In the genomic region with DNA sequence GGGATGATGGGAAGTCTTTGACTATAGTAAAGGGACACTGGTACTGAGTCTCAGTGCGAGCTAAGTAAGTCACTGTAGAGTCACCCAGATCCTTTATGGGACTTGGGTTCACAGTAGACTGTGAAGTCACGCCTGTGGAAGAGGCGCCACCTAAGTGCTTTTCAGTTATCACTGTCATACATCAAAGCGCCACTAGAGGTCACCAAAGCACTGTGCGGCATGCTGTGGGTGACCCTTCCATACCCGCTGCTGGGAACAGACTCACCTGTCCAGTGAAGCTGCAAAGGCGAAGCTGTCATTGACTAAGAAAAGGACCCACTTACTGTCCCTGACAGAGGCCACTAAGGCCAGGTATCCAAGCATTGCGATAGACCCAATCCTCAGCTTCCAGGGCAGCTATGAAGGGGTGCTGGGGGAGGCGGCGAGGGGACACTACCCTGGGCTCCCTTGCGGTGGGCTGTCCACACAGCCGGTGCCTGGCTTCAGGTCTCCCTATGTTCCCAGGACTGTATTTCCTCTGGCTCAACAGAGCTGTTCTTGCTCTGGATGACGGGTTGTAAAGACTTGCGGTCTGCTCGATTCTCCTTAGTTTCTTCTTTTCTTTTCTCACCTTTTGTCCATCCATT, we compare ENCODE assay signal across 8 mouse cellular contexts. TPM values are rescaled to one million over a fixed set of nuclear protein-coding genes. Genes with fewer than 3 reads are reported as not detected.
A peak's percentile ranks its signal among the peaks of the same experiment; 100 is the strongest.
DNase-seq lines count a peak whose midpoint lies in the region; ATAC-seq and TF ChIP-seq lines count a peak whose summit lies in the region.

No protein-coding gene starts in this region.

- no peaks in the 10 kb centered on the region for H3K4me1 ChIP-seq in limb, embryonic 11.5 days (ENCODE audit: control insufficient read depth, insufficient read depth, low read length)
- no peaks in the 10 kb centered on the region for H3K4me1 ChIP-seq in midbrain, postnatal 0 days (ENCODE audit: insufficient read depth, low read length)

- no peak for ATAC-seq in limb, embryonic 11.5 days (ENCODE audit: insufficient number of reproducible peaks, low FRiP score, low TSS enrichment, low read depth)
- ATAC-seq in midbrain, postnatal 0 days (ENCODE audit: low FRiP score): peak; percentile 44; the same call in 1 of the 2 replicates

- no peak overlapping the region for H3K9ac ChIP-seq in limb, embryonic 11.5 days (ENCODE audit: low read length)
- H3K9ac ChIP-seq in midbrain, postnatal 0 days (replicated peaks; ENCODE audit: low read length, poor library complexity, severe bottlenecking): no peak overlapping the region

- no peaks in the 10 kb centered on the region for H3K36me3 ChIP-seq in limb, embryonic 11.5 days (ENCODE audit: control insufficient read depth, insufficient read depth, low read length)
- H3K36me3 ChIP-seq in midbrain, postnatal 0 days (ENCODE audit: insufficient read depth, low read length): no peaks in the 10 kb centered on the region

- no peaks in the 10 kb centered on the region for H3K27me3 ChIP-seq in limb, embryonic 11.5 days (ENCODE audit: control insufficient read depth, insufficient read depth, low read length)
- H3K27me3 ChIP-seq in midbrain, postnatal 0 days (ENCODE audit: insufficient read depth, low read length): no peaks in the 10 kb centered on the region

- intact Hi-C loops in heart, postnatal 25 days (cut with DNase I): loop anchor here (1.0 to 10.0 kb wide), 4 partner anchors 331 to 715 kb away; no protein-coding TSS in a partner anchor

- H3K9me3 ChIP-seq in limb, embryonic 11.5 days (ENCODE audit: control insufficient read depth, low read length): no peaks in the 10 kb centered on the region
- H3K9me3 ChIP-seq in midbrain, postnatal 0 days (ENCODE audit: low read length): no peaks in the 10 kb centered on the region

- peak; percentile 48 to 87 for DNase-seq in heart, adult 18-20 months
- DNase-seq in heart, postnatal 25 days (ENCODE audit: low spot score): no peak
- DNase-seq in embryo, embryonic 10.5 days (ENCODE audit: low spot score): peak; percentile 89
- peak; percentile 52 to 59 for DNase-seq in gastrocnemius, postnatal 4 days (ENCODE audit: low spot score in 2 of 2)
- DNase-seq in kidney, adult 8-10 months: peak; percentile 36 to 76
- peak; percentile 89 for DNase-seq in limb, embryonic 11.5 days (ENCODE audit: low spot score)
- peak; percentile 85 for DNase-seq in midbrain, postnatal 0 days (ENCODE audit: low spot score)
- DNase-seq in spleen, postnatal 10 days (ENCODE audit: low spot score in 2 of 2): peak; percentile 66 to 76

- no peak overlapping the region for H3K4me3 ChIP-seq in limb, embryonic 11.5 days (ENCODE audit: low read depth, low read length)
- no peak overlapping the region for H3K4me3 ChIP-seq in midbrain, postnatal 0 days (ENCODE audit: low read depth, low read length)

- WGBS in limb, embryonic 11.5 days: 43% methylated on average over 15 of the region's 15 CpGs
- WGBS in midbrain, postnatal 0 days: 44% methylated on average over 15 of the region's 15 CpGs

- no peak overlapping the region for H3K4me2 ChIP-seq in limb, embryonic 11.5 days (ENCODE audit: low read depth, severe bottlenecking)
- no peak overlapping the region for H3K4me2 ChIP-seq in midbrain, postnatal 0 days (ENCODE audit: low read depth, low read length, poor library complexity, severe bottlenecking)

- peak; percentile 99 for TF ChIP-seq CTCF in midbrain, postnatal 0 days (IDR thresholded peaks at IDR 0.05)

- H3K27ac ChIP-seq in limb, embryonic 11.5 days (replicated peaks; ENCODE audit: low read depth, low read length): no peak overlapping the region
- H3K27ac ChIP-seq in midbrain, postnatal 0 days (ENCODE audit: low read depth, low read length): no peak overlapping the region

RNA-seq across cellular contexts. Expression of gene Tbc1d2, which starts 39.5 kb away (rescaled TPM):
- under 1 TPM; 0.72 to 0.74 TPM for total RNA-seq in heart, adult 18-20 months (2021)
- total RNA-seq in heart, postnatal 25 days (2021): 1 to 10 TPM; 1.2 to 1.5 TPM
- 1 to 10 TPM; 1.6 to 1.8 TPM for total RNA-seq in gastrocnemius, postnatal 4 days (2021)
- 0.96 and 1.7 TPM in 2 replicates for polyA plus RNA-seq in limb, embryonic 11.5 days (2014; fragmentation: Nextera tagmentation; extraction: Ambion mirVana)
- total RNA-seq in midbrain, postnatal 0 days (2014; rRNA removed): 0.85 and 1.9 TPM in 2 replicates
- 0.52 and 0.55 TPM in 2 replicates for polyA plus RNA-seq in midbrain, postnatal 0 days (2015; fragmentation: Nextera tagmentation; extraction: Ambion mirVana)
